Mouse (Mus musculus): ENCODE measurements around the gene Agbl1. TPM values are rescaled to one million over a fixed set of nuclear protein-coding genes. Genes with fewer than 3 reads are reported as not detected.

Gene Agbl1
- polyA plus RNA-seq, 1 experiment from 2014 or later: 0.07 TPM

DNA sequence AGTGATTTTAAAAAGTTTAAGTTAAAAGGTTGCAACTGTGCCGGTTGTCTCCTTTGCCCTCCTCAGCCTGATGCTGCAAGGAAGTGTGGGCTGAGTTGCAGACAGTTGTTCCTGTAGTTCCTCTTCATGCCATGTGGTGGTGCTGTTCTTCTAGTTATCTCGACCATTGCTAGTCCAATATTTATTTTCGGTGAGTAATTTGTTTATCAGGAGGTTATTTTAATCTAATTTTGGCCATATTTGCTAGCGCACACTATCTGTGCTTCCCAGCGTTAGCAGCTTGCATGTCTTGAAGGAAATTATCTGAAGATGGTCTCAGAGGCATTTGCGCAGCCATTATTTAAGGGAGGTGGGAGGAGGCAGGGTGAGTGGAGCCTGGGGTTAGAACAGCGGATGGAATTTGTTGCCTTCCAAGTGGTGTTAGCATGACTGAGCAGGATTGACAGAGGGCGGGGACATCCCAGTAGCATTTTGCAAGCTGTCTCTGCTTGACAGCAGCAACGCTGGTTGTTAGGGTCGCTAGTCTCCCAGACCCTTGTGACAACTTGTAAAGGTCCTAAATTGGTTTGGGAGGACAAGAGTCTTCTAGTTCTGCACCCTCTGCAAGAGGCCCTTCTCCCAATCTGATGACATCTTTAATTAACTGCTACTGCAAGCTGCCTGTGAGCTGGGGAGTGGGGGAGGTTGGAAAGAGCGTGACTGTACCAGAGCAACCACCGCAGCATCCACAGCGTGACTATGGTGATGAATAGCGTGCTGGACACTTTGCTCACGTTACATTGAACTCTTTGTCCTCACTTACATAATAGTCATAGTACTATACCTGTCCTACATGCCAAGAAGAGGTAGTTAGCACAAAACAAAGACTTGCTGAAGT lies 163.5 kb downstream of the Agbl1 start:
- H3K36me3 ChIP-seq: no peaks in the 10 kb centered on the region
- H3K4me3 ChIP-seq: peak overlapping the region; percentile 29
- no peaks in the 10 kb centered on the region for H3K9me3 ChIP-seq
- H3K27me3 ChIP-seq: 0 out of 2 replicates have a peak, but pooled peaks cover 3% of the 10 kb centered on the region
- WGBS: 5% methylated on average over 15 of the region's 15 CpGs
- H3K4me1 ChIP-seq (replicated peaks): peaks cover 16% of the 10 kb centered on the region
- peak overlapping the region; percentile 56 for H3K9ac ChIP-seq
- ATAC-seq (ENCODE audit: low read depth): peak; percentile 93
- H3K4me2 ChIP-seq: peak overlapping the region; percentile 55
- H3K27ac ChIP-seq (replicated peaks): peak overlapping the region; percentile 61

DNA sequence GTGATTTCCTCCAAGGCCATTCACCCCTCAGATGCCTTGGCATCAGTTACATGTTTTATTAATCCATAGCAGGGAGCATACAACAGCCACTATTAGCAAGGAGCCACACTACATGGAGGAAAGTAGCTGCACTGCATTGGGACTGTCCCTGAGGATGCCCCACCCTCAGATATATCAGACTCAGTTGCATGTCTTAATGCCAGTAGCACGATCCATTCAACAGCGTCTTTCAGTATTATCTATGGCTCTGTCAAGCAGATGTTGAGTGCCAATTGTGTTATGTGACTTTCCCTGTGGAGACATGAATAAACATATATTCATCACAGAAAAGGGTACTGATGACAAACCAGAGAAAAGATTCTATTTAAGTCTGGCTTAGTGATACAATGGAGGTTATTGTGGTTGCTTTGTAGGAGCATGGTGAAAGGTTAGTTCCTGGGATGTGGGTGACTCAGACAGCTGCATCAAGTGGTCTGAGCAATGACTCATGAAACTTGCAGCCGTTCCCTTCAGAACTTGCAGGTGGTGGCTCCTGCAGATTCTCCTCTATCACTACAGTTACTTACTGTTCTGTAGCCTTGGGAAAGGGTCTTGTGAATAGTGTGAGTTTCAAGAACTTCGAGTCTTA lies 178.4 kb downstream of the Agbl1 start:
- WGBS: 41% methylated on average over 4 of the region's 4 CpGs
- Histone ChIP-seq H3K27ac (replicated peaks) (no peak overlapping the region), H3K9me3 (no peaks in the 10 kb centered on the region), H3K36me3 (no peaks in the 10 kb centered on the region), H3K4me3 (no peak overlapping the region), H3K4me2 (no peak overlapping the region), H3K9ac (no peak overlapping the region), H3K4me1 (replicated peaks) (no peaks in the 10 kb centered on the region; the same call in 1 of the 2 replicates), H3K27me3 (no peaks in the 10 kb centered on the region)
- ATAC-seq (ENCODE audit: low read depth): no peak

DNA sequence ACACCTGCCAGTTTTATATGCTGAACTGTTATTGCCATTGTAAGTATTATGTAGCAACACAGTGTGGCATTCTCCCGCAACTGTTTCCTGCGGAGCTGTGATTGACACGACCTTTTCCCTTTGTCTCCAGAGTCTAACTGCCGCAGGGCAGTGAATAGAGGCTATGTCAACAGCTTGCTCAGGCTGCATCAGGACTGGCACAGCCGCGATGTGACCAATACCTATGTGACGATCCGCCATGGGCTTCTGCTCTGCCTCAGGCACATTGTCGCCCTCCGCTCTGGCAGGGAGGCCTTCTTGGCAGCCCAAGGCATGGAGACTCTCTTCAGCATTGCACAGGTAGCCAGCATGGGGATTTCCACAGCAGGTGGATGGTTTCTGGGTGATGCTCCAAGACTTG lies 179.3 kb downstream of the Agbl1 start:
- H3K4me3 ChIP-seq: no peak overlapping the region

DNA sequence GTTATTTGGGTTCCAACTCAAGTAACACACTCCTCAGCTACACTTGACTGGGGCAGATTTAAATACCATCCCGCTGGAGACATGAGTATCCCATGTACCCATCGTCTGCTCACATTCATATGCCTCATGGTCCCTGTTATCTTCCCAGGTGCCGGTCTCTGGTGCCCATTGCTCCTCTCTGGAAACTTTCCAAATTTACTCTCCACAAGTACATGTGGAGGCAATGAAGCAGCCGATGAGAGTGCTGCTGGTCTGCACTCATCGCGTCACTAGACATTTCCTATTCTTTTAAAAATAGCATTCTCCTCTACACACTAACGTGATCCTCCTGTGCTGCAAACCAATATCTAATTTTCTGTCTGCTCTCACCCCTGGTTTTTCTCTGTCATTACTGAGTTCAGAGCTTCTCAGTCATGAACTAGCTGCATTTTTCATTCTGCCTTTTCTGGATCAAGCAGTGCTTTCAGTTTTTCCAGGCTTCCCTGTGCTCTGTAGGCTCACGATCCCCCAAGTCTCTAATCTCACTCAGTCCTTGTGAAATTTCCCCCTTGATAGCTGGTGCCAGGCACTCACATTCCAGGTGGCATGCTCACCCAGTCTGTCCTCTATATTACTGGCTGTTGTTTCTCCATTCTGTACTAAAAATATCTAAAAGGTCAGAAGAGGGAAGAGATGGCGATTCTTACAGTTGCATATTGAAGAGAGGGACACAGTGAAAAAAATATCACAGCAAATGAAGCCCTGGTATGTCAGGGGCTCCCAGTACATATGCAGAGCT lies 180.9 kb downstream of the Agbl1 start:
- Histone ChIP-seq H3K27ac (replicated peaks) (no peak overlapping the region), H3K4me2 (no peak overlapping the region), H3K36me3 (no peaks in the 10 kb centered on the region), H3K9me3 (no peaks in the 10 kb centered on the region), H3K4me1 (replicated peaks) (no peaks in the 10 kb centered on the region; the same call in 1 of the 2 replicates), H3K9ac (no peak overlapping the region), H3K27me3 (no peaks in the 10 kb centered on the region), H3K4me3 (no peak overlapping the region)
- 88% methylated on average over 9 of the region's 9 CpGs for WGBS
- ATAC-seq (ENCODE audit: low read depth): no peak

More for the DNA sequence above, 179.3 kb downstream of the Agbl1 start:
- Histone ChIP-seq H3K9me3 (no peaks in the 10 kb centered on the region), H3K4me1 (replicated peaks) (no peaks in the 10 kb centered on the region; the same call in 1 of the 2 replicates), H3K27ac (replicated peaks) (no peak overlapping the region), H3K36me3 (no peaks in the 10 kb centered on the region), H3K9ac (no peak overlapping the region), H3K4me2 (no peak overlapping the region), H3K27me3 (no peaks in the 10 kb centered on the region)
- no peak for ATAC-seq (ENCODE audit: low read depth)
- WGBS: 49% methylated on average over 10 of the region's 10 CpGs

DNA sequence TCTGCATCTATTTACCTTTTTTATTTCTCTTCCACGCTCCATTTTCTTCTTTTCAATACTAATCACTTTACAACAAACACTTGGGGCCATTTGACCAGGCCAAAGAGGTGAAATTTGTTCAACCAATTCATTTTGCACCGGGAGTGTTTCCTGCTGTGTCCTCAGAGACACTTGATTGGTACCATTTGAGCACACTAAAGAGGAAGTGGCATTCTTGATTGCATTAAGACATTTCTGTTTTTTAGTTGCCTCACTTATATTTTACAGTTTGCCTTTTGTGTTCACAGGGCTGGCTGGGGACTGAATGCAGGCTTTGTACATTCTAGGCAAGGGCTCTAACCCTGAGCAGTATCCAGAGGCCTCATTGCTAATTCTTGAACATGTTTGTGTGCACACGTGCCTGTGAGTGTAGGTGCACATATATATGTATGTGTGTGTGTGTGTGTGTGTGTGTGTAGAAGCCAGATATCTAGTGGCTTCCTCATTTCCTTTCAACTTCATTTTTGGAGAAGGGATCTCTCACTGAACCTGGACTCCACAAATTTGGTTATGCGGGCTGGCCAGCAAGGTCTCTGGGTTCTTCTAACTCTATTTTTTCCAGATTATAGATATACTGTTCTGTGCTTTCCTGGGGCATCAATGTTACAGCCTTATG lies 182.4 kb downstream of the Agbl1 start:
- Histone ChIP-seq H3K27ac (replicated peaks) (no peak overlapping the region), H3K9ac (no peak overlapping the region), H3K36me3 (no peaks in the 10 kb centered on the region), H3K27me3 (no peaks in the 10 kb centered on the region), H3K4me1 (replicated peaks) (no peaks in the 10 kb centered on the region; the same call in 1 of the 2 replicates), H3K4me2 (no peak overlapping the region), H3K4me3 (no peak overlapping the region), H3K9me3 (no peaks in the 10 kb centered on the region)
- no peak for ATAC-seq (ENCODE audit: low read depth)
- 47% methylated on average over 4 of the region's 4 CpGs for WGBS

DNA sequence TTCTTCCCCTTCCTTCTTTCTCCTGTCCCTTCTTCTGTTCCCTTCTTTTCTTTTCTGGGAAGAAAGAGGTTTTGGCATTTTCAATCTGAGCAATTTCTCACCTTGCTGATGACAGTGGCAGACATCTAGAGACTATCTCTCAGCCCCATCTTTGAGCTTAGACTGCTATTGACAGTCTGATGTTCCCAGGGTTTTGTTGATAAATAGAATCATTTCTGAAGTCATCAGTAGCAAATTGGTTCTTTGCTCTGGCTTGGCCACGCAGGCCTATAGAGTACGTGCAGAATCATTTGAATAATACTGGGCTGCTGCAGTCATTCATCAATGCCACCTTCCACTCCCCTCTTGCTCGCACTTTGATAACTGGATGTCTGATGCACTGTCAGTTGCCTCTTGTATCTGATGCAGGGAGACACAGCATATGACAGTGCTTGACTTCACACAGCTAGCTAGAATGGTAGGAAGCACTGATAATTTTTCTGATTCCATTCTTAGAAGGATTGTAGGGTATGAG lies 186.5 kb downstream of the Agbl1 start:
- no peaks in the 10 kb centered on the region for H3K36me3 ChIP-seq
- no peaks in the 10 kb centered on the region; the same call in 1 of the 2 replicates for H3K4me1 ChIP-seq (replicated peaks)
- no peak overlapping the region for H3K9ac ChIP-seq
- no peak overlapping the region for H3K4me2 ChIP-seq
- no peak overlapping the region for H3K27ac ChIP-seq (replicated peaks)
- no peak for ATAC-seq (ENCODE audit: low read depth)
- no peaks in the 10 kb centered on the region for H3K27me3 ChIP-seq
- 37% methylated on average over 3 of the region's 3 CpGs for WGBS
- H3K9me3 ChIP-seq: no peaks in the 10 kb centered on the region
- H3K4me3 ChIP-seq: no peak overlapping the region

DNA sequence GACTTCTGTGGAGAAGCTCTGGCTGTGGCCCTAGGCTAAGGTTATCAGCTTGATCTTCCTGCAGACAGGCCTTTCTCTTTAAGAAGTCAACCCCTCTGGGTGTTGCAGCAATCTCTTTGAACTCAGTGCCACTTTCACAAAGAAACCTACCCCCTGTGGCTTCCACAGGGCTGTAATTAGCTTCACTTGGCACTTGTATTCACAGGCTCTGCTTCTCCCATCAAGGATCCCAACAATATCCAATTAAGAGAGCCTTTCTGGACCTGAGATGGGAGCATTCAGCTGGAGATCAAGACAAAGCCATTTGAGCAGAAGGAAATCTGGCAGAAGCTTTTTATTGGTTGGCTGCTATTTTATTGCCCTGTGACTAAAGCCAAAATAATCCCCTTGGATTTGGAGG lies 208.9 kb downstream of the Agbl1 start:
- H3K27ac ChIP-seq (replicated peaks): no peak overlapping the region
- H3K4me2 ChIP-seq: no peak overlapping the region
- no peaks in the 10 kb centered on the region for H3K9me3 ChIP-seq
- H3K27me3 ChIP-seq: no peaks in the 10 kb centered on the region
- no peak for ATAC-seq (ENCODE audit: low read depth)
- no peaks in the 10 kb centered on the region for H3K36me3 ChIP-seq
- 0 out of 2 replicates have a peak, but pooled peaks cover 7% of the 10 kb centered on the region for H3K4me1 ChIP-seq (replicated peaks)
- H3K4me3 ChIP-seq: no peak overlapping the region
- H3K9ac ChIP-seq: no peak overlapping the region

DNA sequence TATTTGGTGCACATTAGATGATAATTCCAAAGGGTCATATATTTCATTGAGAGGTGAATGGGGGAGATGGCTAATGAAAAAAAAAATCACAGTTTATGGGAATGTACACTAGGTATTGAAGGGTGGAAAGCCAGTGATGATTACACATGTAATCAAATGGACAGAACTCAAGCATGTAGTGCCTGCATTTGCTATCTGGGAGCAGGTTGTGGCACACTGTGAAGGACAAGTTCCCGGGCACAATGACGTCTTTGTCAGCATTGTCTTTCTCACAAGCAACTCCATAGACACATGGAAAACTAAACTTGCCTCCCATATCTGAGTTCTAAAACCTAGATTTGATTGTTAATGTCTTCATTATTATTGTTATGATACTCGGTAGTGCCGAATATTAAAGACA lies 209.3 kb downstream of the Agbl1 start:
- H3K4me3 ChIP-seq: no peak overlapping the region
- WGBS: 59% methylated on average over 4 of the region's 4 CpGs
- H3K36me3 ChIP-seq: no peaks in the 10 kb centered on the region
- H3K27ac ChIP-seq (replicated peaks): no peak overlapping the region
- H3K4me1 ChIP-seq (replicated peaks): 0 out of 2 replicates have a peak, but pooled peaks cover 7% of the 10 kb centered on the region
- H3K4me2 ChIP-seq: no peak overlapping the region
- no peak for ATAC-seq (ENCODE audit: low read depth)
- H3K9me3 ChIP-seq: no peaks in the 10 kb centered on the region
- H3K27me3 ChIP-seq: no peaks in the 10 kb centered on the region
- H3K9ac ChIP-seq: no peak overlapping the region

DNA sequence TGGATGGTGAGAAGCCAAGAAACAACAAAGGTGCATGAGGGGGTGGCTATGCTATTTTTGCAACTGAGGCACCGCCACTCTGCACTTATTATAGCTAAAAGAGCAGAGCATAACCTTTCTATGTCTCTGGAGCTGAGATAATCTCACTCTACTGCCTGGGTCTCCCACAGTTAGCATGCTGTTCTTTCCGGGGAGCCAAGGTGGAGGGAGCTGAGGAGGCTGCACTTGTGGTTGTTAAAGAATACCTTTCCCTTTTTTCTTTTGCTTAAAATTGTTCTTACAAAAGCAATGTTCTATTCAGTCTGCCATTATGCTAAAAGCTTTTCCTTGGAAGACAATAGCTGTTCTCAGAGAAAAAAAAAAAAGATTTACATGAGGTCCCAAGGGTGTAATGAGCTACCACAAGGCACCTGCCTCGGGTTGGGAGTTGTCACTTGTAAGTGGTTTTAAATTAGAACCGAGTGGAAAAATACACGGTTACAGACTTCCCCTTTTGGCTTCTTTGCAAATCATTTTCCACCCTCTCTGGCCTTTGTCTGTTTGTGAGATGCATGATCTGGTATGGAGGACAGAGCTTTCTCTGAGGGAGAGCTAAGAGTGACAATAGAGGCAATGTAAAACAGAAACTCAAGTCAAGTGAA lies 232.8 kb downstream of the Agbl1 start:
- Histone ChIP-seq H3K27me3 (no peaks in the 10 kb centered on the region), H3K36me3 (no peaks in the 10 kb centered on the region), H3K4me2 (no peak overlapping the region), H3K4me1 (replicated peaks) (peaks cover 11% of the 10 kb centered on the region), H3K27ac (replicated peaks) (no peak overlapping the region), H3K9me3 (no peaks in the 10 kb centered on the region), H3K9ac (no peak overlapping the region), H3K4me3 (no peak overlapping the region)
- WGBS: 30% methylated on average over 5 of the region's 5 CpGs
- ATAC-seq (ENCODE audit: low read depth): no peak

DNA sequence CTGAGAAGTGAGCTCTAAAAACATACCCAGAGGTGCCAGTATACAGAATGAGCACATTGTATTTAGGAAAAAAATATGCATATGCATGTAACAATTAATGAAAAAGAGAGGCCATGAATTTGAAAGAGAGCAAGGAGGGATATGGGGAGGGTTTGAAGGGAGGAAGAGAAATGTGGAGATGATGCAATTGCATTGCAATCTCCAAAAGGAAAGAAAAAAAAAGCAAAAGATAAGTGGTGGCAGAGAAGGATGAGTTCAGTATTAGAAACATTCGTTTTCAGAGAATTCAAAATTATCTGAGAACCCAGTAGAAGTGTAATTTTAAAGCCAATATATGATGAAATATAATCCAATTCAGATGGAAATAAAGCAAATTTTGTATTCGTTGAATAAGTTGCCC lies 236.7 kb downstream of the Agbl1 start:
- H3K9ac ChIP-seq: no peak overlapping the region
- no peak overlapping the region for H3K27ac ChIP-seq (replicated peaks)
- peaks cover 11% of the 10 kb centered on the region for H3K4me1 ChIP-seq (replicated peaks)
- no peak overlapping the region for H3K4me2 ChIP-seq
- WGBS: 80% methylated on average over 2 of the region's 2 CpGs
- no peaks in the 10 kb centered on the region for H3K9me3 ChIP-seq
- H3K27me3 ChIP-seq: no peaks in the 10 kb centered on the region
- H3K4me3 ChIP-seq: no peak overlapping the region
- no peak for ATAC-seq (ENCODE audit: low read depth)
- H3K36me3 ChIP-seq: no peaks in the 10 kb centered on the region

DNA sequence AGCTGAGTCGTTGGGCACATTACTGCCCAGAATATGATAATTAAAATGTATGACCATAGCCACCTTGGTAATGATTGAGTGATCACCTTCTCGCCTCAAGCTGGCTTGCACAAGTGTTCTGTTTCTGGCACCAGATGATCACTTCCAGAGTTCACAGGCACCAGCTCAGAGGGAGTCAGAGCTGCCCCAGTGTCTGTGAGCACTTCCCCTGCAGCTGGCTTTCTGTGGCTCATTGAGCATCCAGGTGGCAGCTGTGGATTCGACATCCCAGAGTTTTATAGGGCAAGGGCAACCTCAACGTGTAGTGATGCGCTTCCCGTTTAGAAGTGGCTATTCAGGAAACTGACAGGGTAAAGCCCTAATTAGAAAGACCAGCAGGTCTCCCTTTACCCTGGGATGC lies 244.5 kb downstream of the Agbl1 start:
- Histone ChIP-seq H3K9ac (no peak overlapping the region), H3K36me3 (no peaks in the 10 kb centered on the region), H3K27ac (replicated peaks) (no peak overlapping the region), H3K27me3 (no peaks in the 10 kb centered on the region), H3K4me1 (replicated peaks) (peaks cover 12% of the 10 kb centered on the region), H3K4me3 (no peak overlapping the region), H3K9me3 (no peaks in the 10 kb centered on the region), H3K4me2 (no peak overlapping the region)
- ATAC-seq (ENCODE audit: low read depth): 0 out of 2 replicates have a peak, but pooled peaks have one; percentile 56
- WGBS: 18% methylated on average over 6 of the region's 6 CpGs
